Mouse (Mus musculus) lung, postnatal 4 days (tissue): ENCODE data around the gene Homer2.

Experiments
- DNase-seq, 2 experiments: peaks; one replicate each; pipeline ENCODE4 v3.0.0; 2021

The Homer2 gene

GRCm38 (mm10) chr7:81557252-81557984 lies 149.9 kb downstream of the Homer2 start:
- peak; percentile 56 to 76 for DNase-seq

DNA sequence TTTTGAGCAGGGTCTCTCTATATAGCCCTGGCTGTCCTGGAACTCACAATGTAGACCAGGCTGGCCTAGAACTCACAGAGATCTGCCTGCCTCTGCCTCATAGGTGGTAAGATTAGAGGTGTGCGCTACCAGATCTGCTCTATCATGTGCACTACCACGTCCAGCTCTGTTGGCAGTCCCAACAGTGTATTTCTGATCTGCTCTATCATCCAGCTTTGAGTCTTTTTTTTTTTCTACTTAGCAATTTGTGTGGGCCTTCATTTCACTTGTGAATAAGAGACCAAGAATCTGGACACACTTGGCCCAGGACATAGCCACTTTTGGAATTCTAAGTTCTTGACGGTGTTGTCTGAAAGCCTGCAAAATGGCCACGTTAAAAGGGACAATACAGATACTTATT lies 150.5 kb downstream of the Homer2 start:
- DNase-seq, result no peak

GRCm38 (mm10) chr7:81554369-81554768 lies 153.0 kb downstream of the Homer2 start:
- DNase-seq, result peak in 1 of 2 experiments; percentile 47

DNA sequence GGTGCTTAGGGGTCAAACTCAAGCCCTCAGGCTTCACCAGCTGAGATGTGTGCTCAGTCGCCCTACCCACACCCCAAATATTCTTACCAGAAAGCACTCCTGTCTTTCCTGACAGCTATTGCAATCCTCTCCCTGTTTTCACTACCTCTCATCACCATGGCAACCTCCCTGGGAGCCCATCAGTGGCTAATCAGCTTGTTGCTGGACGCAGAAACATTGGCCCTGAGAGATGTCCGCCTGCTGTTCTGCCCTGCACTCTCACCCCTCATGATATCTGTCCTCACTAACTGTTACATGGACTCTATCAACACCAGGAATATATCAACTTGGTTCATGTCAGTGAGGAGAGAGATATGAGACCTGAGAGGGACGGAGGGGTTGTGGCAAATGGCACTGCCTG lies 153.7 kb downstream of the Homer2 start:
- peak in 1 of 2 experiments; percentile 5 for DNase-seq
